Mouse (Mus musculus) stomach, embryonic 15.5 days (tissue): ENCODE measurements around the gene Capza1. TPM values are rescaled to one million over a fixed set of nuclear protein-coding genes. Genes with fewer than 3 reads are reported as not detected.

Experiments used
- ATAC-seq: fragments of 200-750 bp; cut with Nextera tagmentation; 2 replicates; pipeline ENCODE4 v1.8.0; 2017; ENCODE audit warnings: low read depth, moderate number of reproducible peaks, moderate TSS enrichment; ENCODE audit not compliant: insufficient read depth, low FRiP score
- H3K27ac ChIP-seq: fragments of 300-500 bp; sonication (generic); 2 replicates; pipeline ENCODE4 v1.5.1; 2015; ENCODE audit warnings: mild to moderate bottlenecking, inconsistent platforms
- H3K27me3 ChIP-seq: fragments of 300-500 bp; sonication (generic); replicated peaks from 2 replicates; pipeline ENCODE4 v1.6.1; 2015; ENCODE audit warnings: inconsistent platforms
- H3K36me3 ChIP-seq: fragments of 300-500 bp; sonication (generic); 2 replicates; pipeline ENCODE4 v1.6.1; 2015; ENCODE audit warnings: inconsistent platforms
- H3K4me1 ChIP-seq: fragments of 300-500 bp; sonication (generic); 2 replicates; pipeline ENCODE4 v1.6.1; 2015; ENCODE audit warnings: inconsistent platforms
- H3K4me2 ChIP-seq: fragments of 300-500 bp; sonication (generic); 2 replicates; pipeline ENCODE4 v1.6.1; 2015; ENCODE audit warnings: mild to moderate bottlenecking, inconsistent platforms
- H3K4me3 ChIP-seq: fragments of 300-500 bp; sonication (generic); replicated peaks from 2 replicates; pipeline ENCODE4 v1.5.1; 2015; ENCODE audit warnings: inconsistent platforms
- H3K9ac ChIP-seq: fragments of 300-500 bp; sonication (generic); 2 replicates; pipeline ENCODE4 v1.6.1; 2015; ENCODE audit warnings: inconsistent platforms
- H3K9me3 ChIP-seq: fragments of 300-500 bp; sonication (generic); 2 replicates; pipeline ENCODE4 v1.6.1; 2016; ENCODE audit warnings: inconsistent platforms
- WGBS: fragments of 180-500 bp; shearing (Covaris S2); methylation state at CpG from one replicate; pipeline ENCODE4 v1.1.7; 2015; 5-methylcytosine and 5-hydroxymethylcytosine counted together
- polyA plus RNA-seq: library from polyadenylated mRNA; unstranded; fragments of >200 nt; fragmentation: Nextera tagmentation; extraction: Ambion mirVana; gene quantifications from 2 replicates; pipeline ENCODE4 v1.2.1, GENCODE M21; 2015

Capza1 gene
- polyA plus RNA-seq, 1 experiment from 2014 or later = 178 TPM

DNA sequence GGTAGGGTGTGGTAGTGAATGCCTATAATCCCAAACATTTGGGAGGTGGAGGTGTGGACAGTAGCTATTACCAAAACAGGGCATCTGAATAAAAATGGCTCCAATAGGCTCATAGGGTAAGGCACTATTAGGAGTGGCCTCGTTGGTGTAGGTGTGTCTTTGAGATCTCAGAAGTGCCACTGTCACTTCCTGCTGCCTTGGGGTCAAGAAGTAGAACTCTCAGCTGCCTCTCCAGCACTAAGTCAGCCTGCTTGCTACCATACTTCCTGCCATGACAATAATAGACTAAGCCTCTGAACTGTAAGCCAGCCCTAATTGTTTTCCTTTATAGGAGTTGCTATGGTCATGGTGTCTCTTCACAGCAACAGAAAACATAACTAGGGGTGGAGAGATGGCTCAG is 8.2 kb downstream of the Capza1 start:
- Histone ChIP-seq H3K9me3 (no peaks in the 10 kb centered on the region), H3K4me3 (no peak overlapping the region), H3K27ac (no peak overlapping the region), H3K4me2 (no peak overlapping the region), H3K4me1 (no peaks in the 10 kb centered on the region), H3K9ac (no peak overlapping the region), H3K36me3 (peaks cover 8% of the 10 kb centered on the region; the same call in 1 of the 2 replicates), H3K27me3 (no peaks in the 10 kb centered on the region)
- ATAC-seq = no peak
- WGBS = 68% methylated on average over 1 of the region's 1 CpGs

- no peaks in the 10 kb centered on the region for H3K4me1 ChIP-seq
- H3K4me3 ChIP-seq = no peak overlapping the region
- ATAC-seq = no peak
- no peak overlapping the region for H3K27ac ChIP-seq
- no peaks in the 10 kb centered on the region for H3K27me3 ChIP-seq
- peaks cover 8% of the 10 kb centered on the region; the same call in 1 of the 2 replicates for H3K36me3 ChIP-seq
- no peak overlapping the region for H3K4me2 ChIP-seq
- no peaks in the 10 kb centered on the region for H3K9me3 ChIP-seq
- H3K9ac ChIP-seq = no peak overlapping the region
These were observed 9.4 kb downstream of the Capza1 start for GRCm38 (mm10) chr3:104854866-104855265.

DNA sequence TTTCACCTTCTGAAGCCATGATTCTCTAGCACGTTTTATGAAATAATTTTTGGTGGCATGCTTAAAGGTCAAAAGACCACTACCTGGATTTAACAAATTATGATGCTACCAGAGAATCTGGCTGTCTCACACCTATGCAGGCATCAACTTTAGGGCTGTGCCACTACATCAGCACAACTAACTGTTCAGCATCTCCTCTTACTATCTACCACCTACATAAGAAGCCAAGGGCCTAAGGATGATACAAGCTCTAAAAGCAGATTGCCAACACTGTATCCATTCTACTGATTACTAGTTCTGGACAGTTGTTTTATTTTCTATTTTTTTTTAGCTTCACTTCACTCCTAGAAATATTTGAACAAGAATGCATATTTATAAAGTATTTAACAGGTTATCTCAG is 9.8 kb downstream of the Capza1 start:
- peaks cover 8% of the 10 kb centered on the region; the same call in 1 of the 2 replicates for H3K36me3 ChIP-seq
- no peak overlapping the region for H3K4me3 ChIP-seq
- H3K9me3 ChIP-seq = no peaks in the 10 kb centered on the region
- H3K9ac ChIP-seq = no peak overlapping the region
- no peak overlapping the region for H3K4me2 ChIP-seq
- no peak overlapping the region for H3K27ac ChIP-seq
- no peaks in the 10 kb centered on the region for H3K27me3 ChIP-seq
- H3K4me1 ChIP-seq = no peaks in the 10 kb centered on the region
- WGBS = 96% methylated on average over 1 of the region's 1 CpGs
- ATAC-seq = no peak

GRCm38 (mm10) chr3:104846601-104847000 is 17.7 kb downstream of the Capza1 start:
- no peak overlapping the region for H3K9ac ChIP-seq
- no peak overlapping the region for H3K27ac ChIP-seq
- H3K9me3 ChIP-seq = no peaks in the 10 kb centered on the region
- no peaks in the 10 kb centered on the region for H3K27me3 ChIP-seq
- peaks cover 18% of the 10 kb centered on the region; the same call in 1 of the 2 replicates for H3K36me3 ChIP-seq
- H3K4me1 ChIP-seq = no peaks in the 10 kb centered on the region
- no peak for ATAC-seq
- H3K4me2 ChIP-seq = no peak overlapping the region
- WGBS = 85% methylated on average over 4 of the region's 4 CpGs
- H3K4me3 ChIP-seq = no peak overlapping the region

DNA sequence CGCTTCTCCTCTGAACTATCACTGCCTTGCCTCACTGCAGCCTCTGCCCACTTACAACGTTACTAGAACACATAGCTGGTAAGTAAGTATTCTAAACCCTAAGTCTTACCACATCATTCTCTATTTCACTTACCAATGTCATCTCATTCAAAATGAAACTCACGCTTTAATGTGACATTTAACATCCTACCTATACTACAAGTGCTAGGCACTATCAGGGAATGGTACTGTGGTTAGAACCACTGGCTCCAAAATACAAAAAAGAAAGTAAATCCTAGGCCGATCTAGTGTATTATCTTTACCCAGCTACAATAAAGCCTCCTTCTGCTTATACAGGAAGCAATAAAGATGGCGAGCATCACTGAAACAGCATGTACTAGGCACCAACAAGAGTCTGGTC is 23.3 kb downstream of the Capza1 start:
- no peak overlapping the region for H3K9ac ChIP-seq
- H3K36me3 ChIP-seq = peaks cover 21% of the 10 kb centered on the region; the same call in 1 of the 2 replicates
- no peak overlapping the region for H3K4me3 ChIP-seq
- 93% methylated on average over 5 of the region's 5 CpGs for WGBS
- H3K9me3 ChIP-seq = no peaks in the 10 kb centered on the region
- no peak overlapping the region for H3K4me2 ChIP-seq
- H3K27me3 ChIP-seq = no peaks in the 10 kb centered on the region
- no peaks in the 10 kb centered on the region for H3K4me1 ChIP-seq
- ATAC-seq = no peak
- H3K27ac ChIP-seq = no peak overlapping the region

- Histone ChIP-seq H3K4me3 (no peak overlapping the region), H3K4me1 (no peaks in the 10 kb centered on the region), H3K36me3 (peaks cover 20% of the 10 kb centered on the region), H3K9ac (no peak overlapping the region), H3K27me3 (no peaks in the 10 kb centered on the region), H3K4me2 (no peak overlapping the region), H3K9me3 (no peaks in the 10 kb centered on the region), H3K27ac (no peak overlapping the region)
- ATAC-seq = no peak
- 88% methylated on average over 3 of the region's 3 CpGs for WGBS
These were observed 28.5 kb downstream of the Capza1 start for GRCm38 (mm10) chr3:104835797-104836196.

DNA sequence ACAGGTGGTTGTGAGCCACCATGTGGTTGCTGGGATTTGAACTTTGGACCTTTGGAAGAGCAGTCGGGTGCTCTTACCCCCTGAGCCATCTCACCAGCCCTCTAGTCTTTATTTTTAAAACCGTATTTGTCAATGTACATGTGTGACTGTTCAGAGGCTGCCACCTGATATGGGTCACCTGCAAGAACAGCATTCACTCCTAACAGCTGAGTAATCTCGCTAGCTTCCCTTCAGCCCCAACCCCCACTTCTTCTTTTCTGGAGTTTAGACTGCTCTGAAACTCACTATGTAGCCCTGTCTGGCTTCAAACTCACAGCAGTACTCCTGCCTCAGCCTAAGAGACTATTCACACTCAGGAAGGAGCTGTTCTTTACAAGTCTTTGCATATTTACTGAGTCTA is 41.9 kb downstream of the Capza1 start:
- Histone ChIP-seq H3K27ac (no peak overlapping the region), H3K4me1 (peaks cover 3% of the 10 kb centered on the region; the same call in 1 of the 2 replicates), H3K4me2 (no peak overlapping the region), H3K4me3 (no peak overlapping the region), H3K9ac (no peak overlapping the region), H3K9me3 (no peaks in the 10 kb centered on the region), H3K27me3 (no peaks in the 10 kb centered on the region), H3K36me3 (peaks cover 9% of the 10 kb centered on the region; the same call in 1 of the 2 replicates)
- 72% methylated on average over 3 of the region's 3 CpGs for WGBS
- ATAC-seq = no peak

- no peak overlapping the region for H3K4me3 ChIP-seq
- H3K9ac ChIP-seq = no peak overlapping the region
- no peak for ATAC-seq
- no peaks in the 10 kb centered on the region for H3K27me3 ChIP-seq
- H3K4me1 ChIP-seq = peaks cover 12% of the 10 kb centered on the region; the same call in 1 of the 2 replicates
- no peak overlapping the region for H3K27ac ChIP-seq
- no peaks in the 10 kb centered on the region; the same call in 1 of the 2 replicates for H3K36me3 ChIP-seq
- no peaks in the 10 kb centered on the region for H3K9me3 ChIP-seq
- no peak overlapping the region for H3K4me2 ChIP-seq
- 71% methylated on average over 1 of the region's 1 CpGs for WGBS
These were observed 43.9 kb downstream of the Capza1 start for GRCm38 (mm10) chr3:104820426-104820825.

DNA sequence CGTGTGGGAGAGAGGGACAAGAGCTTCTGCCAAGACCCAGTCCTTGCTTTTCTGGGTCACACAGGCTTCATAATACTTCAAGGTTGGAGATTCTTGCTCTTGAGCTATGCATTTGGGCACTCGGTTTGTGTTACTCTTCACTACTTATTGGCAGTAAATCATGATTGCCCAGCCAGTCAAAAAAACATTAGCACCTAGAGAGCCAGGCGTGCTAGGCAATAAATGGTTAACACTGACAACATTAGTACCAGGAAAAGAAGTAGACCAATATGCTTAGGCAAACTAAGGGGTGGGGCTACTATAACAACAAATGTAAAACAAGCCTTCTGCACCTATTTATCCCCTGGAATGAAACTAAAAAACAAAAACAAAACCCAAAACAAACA is 45.6 kb downstream of the Capza1 start:
- WGBS = 4% methylated on average over 3 of the region's 3 CpGs
- ATAC-seq = no peak

GRCm38 (mm10) chr3:104817991-104818748 is 46.1 kb downstream of the Capza1 start, which contains the start of gene Mov10:
TSS of gene Mov10 (minus strand) at chr3:104818563.
- Histone ChIP-seq H3K4me2 (peak within 1 kb of the TSS; percentile 55), H3K36me3 (no peaks in the 10 kb centered on the region; the same call in 1 of the 2 replicates), H3K4me1 (peaks cover 12% of the 10 kb centered on the region; the same call in 1 of the 2 replicates), H3K9me3 (no peaks in the 10 kb centered on the region), H3K27me3 (no peaks in the 10 kb centered on the region), H3K27ac (peak within 1 kb of the TSS; percentile 95), H3K9ac (peak within 1 kb of the TSS; percentile 78), H3K4me3 (peak within 1 kb of the TSS; percentile 91)
- peak; percentile 89 for ATAC-seq
- under 1% methylated on average over 40 of the region's 40 CpGs for WGBS

More for the DNA sequence above, 45.6 kb downstream of the Capza1 start:
- no peak overlapping the region for H3K9ac ChIP-seq
- H3K27me3 ChIP-seq = no peaks in the 10 kb centered on the region
- no peaks in the 10 kb centered on the region for H3K9me3 ChIP-seq
- H3K27ac ChIP-seq = peak overlapping the region; percentile 95
- peak overlapping the region; percentile 55 for H3K4me2 ChIP-seq
- H3K36me3 ChIP-seq = no peaks in the 10 kb centered on the region
- H3K4me3 ChIP-seq = peak overlapping the region; percentile 91
- H3K4me1 ChIP-seq = peaks cover 12% of the 10 kb centered on the region; the same call in 1 of the 2 replicates

GRCm38 (mm10) chr3:104817481-104817990 is 46.8 kb downstream of the Capza1 start:
- H3K36me3 ChIP-seq = no peaks in the 10 kb centered on the region; the same call in 1 of the 2 replicates
- H3K27ac ChIP-seq = peak overlapping the region; percentile 95
- H3K4me3 ChIP-seq = peak overlapping the region; percentile 91
- H3K9me3 ChIP-seq = no peaks in the 10 kb centered on the region
- no peaks in the 10 kb centered on the region for H3K27me3 ChIP-seq
- H3K4me2 ChIP-seq = peak overlapping the region; percentile 55
- peak; percentile 69 for ATAC-seq
- H3K4me1 ChIP-seq = peaks cover 12% of the 10 kb centered on the region; the same call in 1 of the 2 replicates
- under 1% methylated on average over 44 of the region's 46 CpGs for WGBS
- peak overlapping the region; percentile 78 for H3K9ac ChIP-seq

GRCm38 (mm10) chr3:104816130-104816529 is 48.2 kb downstream of the Capza1 start:
- no peaks in the 10 kb centered on the region for H3K27me3 ChIP-seq
- H3K36me3 ChIP-seq = no peaks in the 10 kb centered on the region; the same call in 1 of the 2 replicates
- WGBS = 87% methylated on average over 7 of the region's 7 CpGs
- peaks cover 17% of the 10 kb centered on the region; the same call in 1 of the 2 replicates for H3K4me1 ChIP-seq
- H3K9ac ChIP-seq = no peak overlapping the region
- no peaks in the 10 kb centered on the region for H3K9me3 ChIP-seq
- no peak overlapping the region for H3K4me2 ChIP-seq
- ATAC-seq = no peak
- no peak overlapping the region for H3K27ac ChIP-seq
- no peak overlapping the region for H3K4me3 ChIP-seq
